19 mouse cellular contexts compared by ENCODE assay signal in the genomic region with DNA sequence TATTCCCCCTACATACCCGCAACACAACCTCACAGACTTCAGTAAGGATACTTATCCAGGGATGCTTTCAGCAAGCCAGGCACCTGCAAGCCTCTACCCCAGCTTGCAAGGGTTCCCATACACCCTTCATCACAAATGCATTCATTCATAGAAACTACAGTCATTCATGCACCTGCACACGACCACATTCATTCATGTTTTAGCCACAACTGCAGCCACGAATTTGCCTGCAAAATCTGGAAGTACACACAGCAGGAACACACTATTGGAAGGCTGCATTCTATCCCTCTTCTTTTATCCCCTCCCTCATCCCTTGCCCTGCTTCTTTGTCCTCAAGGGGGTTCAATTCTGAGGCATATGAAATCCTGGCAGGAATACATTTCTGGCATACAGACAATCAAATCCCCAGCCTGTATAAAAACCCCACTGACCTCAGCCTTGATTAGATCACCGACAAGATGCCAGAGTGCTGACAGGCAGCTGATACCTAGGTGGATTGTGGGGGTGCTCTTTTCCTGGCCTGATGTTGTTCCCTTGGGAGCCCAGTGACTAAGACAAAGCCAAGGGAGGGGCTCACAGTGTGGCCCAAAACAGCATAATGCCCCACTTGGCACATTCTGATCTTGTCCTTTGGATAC.
DNase-seq lines count a peak whose midpoint lies in the region; ATAC-seq and TF ChIP-seq lines count a peak whose summit lies in the region.
"Had no signal": no experiment of that assay in that cellular context is flagged by ENCODE, and none has a peak within 500 bp of the region (broad histone marks: within the 10 kb centered on the region; RNA-seq: fewer than 3 reads in every experiment).

No protein-coding gene starts in this region.

- H3K27me3 ChIP-seq in midbrain, embryonic 10.5 days (ENCODE audit: low read depth, poor library complexity, severe bottlenecking) = peaks cover 54% of the 10 kb centered on the region
- H3K27me3 ChIP-seq in midbrain, postnatal 0 days (ENCODE audit: insufficient read depth, low read length) = no peaks in the 10 kb centered on the region
- H3K27me3 ChIP-seq in forebrain, embryonic 14.5 days (replicated peaks; ENCODE audit: control insufficient read depth, insufficient read depth, low read length) = no peaks in the 10 kb centered on the region

- 32% methylated on average over 4 of the region's 4 CpGs for WGBS in midbrain, embryonic 10.5 days
- WGBS in midbrain, postnatal 0 days = 24% methylated on average over 4 of the region's 4 CpGs
- 8% methylated on average over 4 of the region's 4 CpGs for WGBS in forebrain, embryonic 14.5 days

- H3K27ac ChIP-seq in midbrain, embryonic 10.5 days (replicated peaks) = peak overlapping the region; percentile 1; the same call in 1 of the 2 replicates
- no peak overlapping the region for H3K27ac ChIP-seq in midbrain, postnatal 0 days (ENCODE audit: low read depth, low read length)
- H3K27ac ChIP-seq in forebrain, embryonic 14.5 days (ENCODE audit: low read depth, low read length) = peak overlapping the region; percentile 85; the same call in 1 of the 2 replicates
- H3K27ac ChIP-seq: embryonic facial prominence, embryonic 15.5 days; stomach, embryonic 15.5 days had no signal

- H3K4me3 ChIP-seq in midbrain, embryonic 10.5 days = no peak overlapping the region
- H3K4me3 ChIP-seq in midbrain, postnatal 0 days (ENCODE audit: low read depth, low read length) = no peak overlapping the region
- no peak overlapping the region for H3K4me3 ChIP-seq in forebrain, embryonic 14.5 days (ENCODE audit: low read depth, low read length)
- H3K4me3 ChIP-seq: embryonic facial prominence, embryonic 15.5 days; stomach, embryonic 15.5 days had no signal

- H3K9me3 ChIP-seq in midbrain, embryonic 10.5 days (replicated peaks) = no peaks in the 10 kb centered on the region
- no peaks in the 10 kb centered on the region for H3K9me3 ChIP-seq in midbrain, postnatal 0 days (ENCODE audit: low read length)
- H3K9me3 ChIP-seq in forebrain, embryonic 14.5 days (replicated peaks; ENCODE audit: control insufficient read depth, low read length) = no peaks in the 10 kb centered on the region
- H3K9me3 ChIP-seq: embryonic facial prominence, embryonic 15.5 days; stomach, embryonic 15.5 days had no signal

- no peak for DNase-seq in midbrain, embryonic 10.5 days (ENCODE audit: low spot score)
- no peak for DNase-seq in midbrain, postnatal 0 days (ENCODE audit: low spot score)
- DNase-seq in adipocyte (ENCODE audit: low spot score) = peak; percentile 34
- peak; percentile 54 for DNase-seq in forebrain, embryonic 14.5 days (ENCODE audit: low spot score)
- no peak for DNase-seq in frontal cortex, postnatal 36 days (ENCODE audit: low spot score in 2 of 2)
- DNase-seq in gastrocnemius, adult 18-20 months (ENCODE audit: low spot score) = no peak
- DNase-seq: adrenal gland, postnatal 36 days; cerebellum, postnatal 10 days; embryo, embryonic 11 days; gastrocnemius, postnatal 14 days; heart, postnatal 14 days; liver; lung, adult 18-20 months; lung, postnatal 36 days; right cerebral cortex, postnatal 14 days; thymus, adult 2 months had no signal

- ATAC-seq in midbrain, postnatal 0 days (ENCODE audit: low FRiP score) = no peak
- ATAC-seq in forebrain, embryonic 14.5 days = no peak
- ATAC-seq in activated CD4-positive, CD25-positive, alpha-beta regulatory T cell, adult 4 months = no peak

- H3K9ac ChIP-seq in midbrain, postnatal 0 days (replicated peaks; ENCODE audit: low read length, poor library complexity, severe bottlenecking) = no peak overlapping the region
- no peak overlapping the region; the same call in 1 of the 2 replicates for H3K9ac ChIP-seq in forebrain, embryonic 14.5 days (ENCODE audit: low read length)
- H3K9ac ChIP-seq: embryonic facial prominence, embryonic 15.5 days; stomach, embryonic 15.5 days had no signal

- TF ChIP-seq CTCF in midbrain, postnatal 0 days (IDR thresholded peaks at IDR 0.05) = no peak

- no peak overlapping the region for H3K4me2 ChIP-seq in midbrain, postnatal 0 days (ENCODE audit: low read depth, low read length, poor library complexity, severe bottlenecking)
- H3K4me2 ChIP-seq in forebrain, embryonic 14.5 days (ENCODE audit: low read length) = no peak overlapping the region
- H3K4me2 ChIP-seq: embryonic facial prominence, embryonic 15.5 days; stomach, embryonic 15.5 days had no signal

- peaks cover 56% of the 10 kb centered on the region for H3K4me1 ChIP-seq in midbrain, embryonic 10.5 days
- H3K4me1 ChIP-seq in midbrain, postnatal 0 days (ENCODE audit: insufficient read depth, low read length) = peaks cover 3% of the 10 kb centered on the region; the same call in 1 of the 2 replicates
- H3K4me1 ChIP-seq in forebrain, embryonic 14.5 days (ENCODE audit: control insufficient read depth, insufficient read depth, low read length) = peaks cover 33% of the 10 kb centered on the region

- H3K36me3 ChIP-seq in midbrain, embryonic 10.5 days = no peaks in the 10 kb centered on the region
- H3K36me3 ChIP-seq in midbrain, postnatal 0 days (ENCODE audit: insufficient read depth, low read length) = no peaks in the 10 kb centered on the region
- no peaks in the 10 kb centered on the region for H3K36me3 ChIP-seq in forebrain, embryonic 14.5 days (ENCODE audit: control insufficient read depth, insufficient read depth, low read length)
- H3K36me3 ChIP-seq: embryonic facial prominence, embryonic 15.5 days; stomach, embryonic 15.5 days had no signal

Comparison
In these comparisons a context has a peak if more than half of its experiments do, and no peak if none do; other contexts are left out.
1. DNase-seq: peak in adipocyte (single experiment) and forebrain, embryonic 14.5 days (single experiment); none in midbrain, embryonic 10.5 days (single experiment), midbrain, postnatal 0 days (single experiment), frontal cortex, postnatal 36 days (0 of 2) and gastrocnemius, adult 18-20 months (single experiment).